ENCODE assay signal across 11 mouse cellular contexts in the genomic region with DNA sequence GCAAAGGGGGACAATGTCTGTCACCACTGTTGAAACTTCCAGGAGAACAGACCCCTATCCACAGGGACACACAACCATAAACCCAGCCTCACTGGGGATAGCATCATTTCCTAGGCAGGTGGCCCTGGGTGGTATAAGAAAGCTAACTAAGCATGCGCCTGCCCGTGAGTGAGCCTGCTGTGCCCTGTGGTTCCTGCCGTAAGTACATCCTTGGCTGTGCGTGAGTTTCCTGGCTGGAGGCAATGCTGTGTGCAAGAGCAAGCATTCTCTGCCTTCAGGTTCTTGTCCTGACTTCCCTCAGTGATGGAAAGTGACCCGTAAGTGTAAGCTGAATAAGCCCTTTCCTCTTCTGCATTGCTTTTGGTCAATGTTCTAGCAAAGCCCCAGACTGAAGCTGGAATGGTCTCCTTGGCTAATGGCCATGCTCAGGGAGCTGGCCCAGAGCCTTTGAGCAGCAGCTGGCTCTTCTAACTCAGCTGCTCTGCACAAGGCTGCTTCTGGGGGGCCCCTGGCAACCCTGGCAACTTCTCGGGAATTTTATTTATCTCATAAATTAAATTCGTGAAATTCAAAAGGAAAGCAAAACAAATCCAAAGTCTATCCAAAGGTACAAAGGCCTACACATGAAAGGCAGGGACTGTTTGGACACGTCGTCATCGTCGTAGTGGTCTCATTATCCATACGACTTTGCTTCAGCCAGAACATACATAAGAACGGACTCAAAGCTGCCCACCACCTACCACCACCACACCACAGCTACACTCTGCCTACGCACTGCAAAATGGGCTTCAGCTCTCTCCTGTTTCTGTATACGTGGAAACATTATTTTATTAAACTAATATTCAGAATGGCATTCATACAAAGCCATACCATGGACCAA. TPM values are rescaled to one million over a fixed set of nuclear protein-coding genes. Genes with fewer than 3 reads are reported as not detected.
A peak's percentile ranks its signal among the peaks of the same experiment; 100 is the strongest.
DNase-seq lines count a peak whose midpoint lies in the region; ATAC-seq and TF ChIP-seq lines count a peak whose summit lies in the region.
"Had no signal": no experiment of that assay in that cellular context is flagged by ENCODE, and none has a peak within 500 bp of the region (broad histone marks: within the 10 kb centered on the region; RNA-seq: fewer than 3 reads in every experiment).

No protein-coding gene starts in this region.

- peaks cover 15% of the 10 kb centered on the region for H3K4me1 ChIP-seq in forebrain, embryonic 14.5 days (ENCODE audit: control insufficient read depth, insufficient read depth, low read length)
- peaks cover 4% of the 10 kb centered on the region; the same call in 1 of the 2 replicates for H3K4me1 ChIP-seq in forebrain, embryonic 11.5 days (replicated peaks; ENCODE audit: control insufficient read depth, insufficient read depth, low read length)
- peaks cover 1% of the 10 kb centered on the region; the same call in 1 of the 2 replicates for H3K4me1 ChIP-seq in liver, adult 2 months (ENCODE audit: control insufficient read depth, insufficient read depth, low read length)
- no peaks in the 10 kb centered on the region for H3K4me1 ChIP-seq in liver, embryonic 11.5 days (replicated peaks; ENCODE audit: control insufficient read depth, insufficient read depth, low read length)
- H3K4me1 ChIP-seq in neural tube, embryonic 14.5 days (ENCODE audit: control insufficient read depth, insufficient read depth, low read length), result peaks cover 2% of the 10 kb centered on the region

- DNase-seq in forebrain, embryonic 14.5 days (ENCODE audit: low spot score), result peak; percentile 77
- no peak for DNase-seq in forebrain, embryonic 11.5 days (ENCODE audit: low spot score)
- DNase-seq in liver, adult 2 months (ENCODE audit: extremely low read depth, low read depth, low spot score), result peak; percentile 25
- no peak for DNase-seq in liver, embryonic 11.5 days (ENCODE audit: low spot score)
- peak; percentile 73 for DNase-seq in kidney, postnatal 10 days
- DNase-seq in urinary bladder, postnatal 36 days (ENCODE audit: low spot score in 2 of 2), result no peak
- DNase-seq in adrenal gland, postnatal 36 days, result no peak
- DNase-seq: cerebellum, adult 2 months; right cerebral cortex, postnatal 25 days had no signal

- H3K9me3 ChIP-seq in forebrain, embryonic 14.5 days (replicated peaks; ENCODE audit: control insufficient read depth, low read length), result no peaks in the 10 kb centered on the region
- H3K9me3 ChIP-seq in forebrain, embryonic 11.5 days (ENCODE audit: control insufficient read depth, low read length), result no peaks in the 10 kb centered on the region
- no peaks in the 10 kb centered on the region for H3K9me3 ChIP-seq in liver, embryonic 11.5 days (ENCODE audit: control insufficient read depth, low read length)
- no peaks in the 10 kb centered on the region for H3K9me3 ChIP-seq in neural tube, embryonic 14.5 days (ENCODE audit: control insufficient read depth, low read length)
- H3K9me3 ChIP-seq: megakaryocyte, embryonic 14.5 days had no signal

- no peak overlapping the region for H3K27ac ChIP-seq in forebrain, embryonic 14.5 days (ENCODE audit: low read depth, low read length)
- no peak overlapping the region for H3K27ac ChIP-seq in forebrain, embryonic 11.5 days (ENCODE audit: low read depth, low read length)
- no peak overlapping the region for H3K27ac ChIP-seq in liver, adult 2 months (replicated peaks; ENCODE audit: insufficient read depth, low read depth, low read length)
- no peak overlapping the region for H3K27ac ChIP-seq in liver, embryonic 11.5 days (ENCODE audit: low read depth, low read length)
- H3K27ac ChIP-seq in neural tube, embryonic 14.5 days (ENCODE audit: low read depth, low read length), result peak overlapping the region; percentile 39

- no peak overlapping the region for H3K4me3 ChIP-seq in forebrain, embryonic 14.5 days (ENCODE audit: low read depth, low read length)
- no peak overlapping the region for H3K4me3 ChIP-seq in forebrain, embryonic 11.5 days (ENCODE audit: low read depth, low read length)
- H3K4me3 ChIP-seq in liver, adult 2 months (ENCODE audit: insufficient read depth, low read depth, low read length), result no peak overlapping the region
- H3K4me3 ChIP-seq in liver, embryonic 11.5 days (ENCODE audit: low read depth, low read length), result no peak overlapping the region
- no peak overlapping the region for H3K4me3 ChIP-seq in neural tube, embryonic 14.5 days (ENCODE audit: low read depth, low read length)
- H3K4me3 ChIP-seq: megakaryocyte, embryonic 14.5 days had no signal

- no peaks in the 10 kb centered on the region for H3K79me2 ChIP-seq in liver, adult 2 months (ENCODE audit: control insufficient read depth, insufficient read depth, low read length)

- TF ChIP-seq POLR2A in liver, adult 2 months (IDR thresholded peaks at IDR 0.05; ENCODE audit: extremely low read depth, insufficient read depth, low read length), result no peak

- no peak overlapping the region for H3K9ac ChIP-seq in forebrain, embryonic 14.5 days (ENCODE audit: low read length)
- H3K9ac ChIP-seq in forebrain, embryonic 11.5 days (ENCODE audit: low read length), result no peak overlapping the region
- no peak overlapping the region for H3K9ac ChIP-seq in liver, adult 2 months (ENCODE audit: low read depth, low read length)
- H3K9ac ChIP-seq in liver, embryonic 11.5 days (ENCODE audit: low read depth, low read length), result no peak overlapping the region
- no peak overlapping the region for H3K9ac ChIP-seq in neural tube, embryonic 14.5 days (replicated peaks; ENCODE audit: low read depth, low read length)

- TF ChIP-seq CTCF in liver, adult 2 months (IDR thresholded peaks at IDR 0.05; ENCODE audit: low read depth, low read length), result no peak

- H3K4me2 ChIP-seq in forebrain, embryonic 14.5 days (ENCODE audit: low read length), result no peak overlapping the region
- H3K4me2 ChIP-seq in forebrain, embryonic 11.5 days (ENCODE audit: low read depth, low read length, severe bottlenecking), result no peak overlapping the region
- no peak overlapping the region for H3K4me2 ChIP-seq in liver, embryonic 11.5 days
- H3K4me2 ChIP-seq in neural tube, embryonic 14.5 days (ENCODE audit: low read depth, low read length), result no peak overlapping the region

- ATAC-seq in forebrain, embryonic 14.5 days, result peak; percentile 75
- ATAC-seq in forebrain, embryonic 11.5 days (replicated peaks; ENCODE audit: low FRiP score), result no peak
- ATAC-seq in liver, embryonic 11.5 days (replicated peaks; ENCODE audit: low FRiP score), result no peak
- peak; percentile 64 for ATAC-seq in neural tube, embryonic 14.5 days (ENCODE audit: low read depth)

- 39% methylated on average over 15 of the region's 15 CpGs for WGBS in forebrain, embryonic 14.5 days
- WGBS in forebrain, embryonic 11.5 days, result 68% methylated on average over 15 of the region's 15 CpGs
- WGBS in liver, adult 2 months, result 58% methylated on average over 15 of the region's 15 CpGs
- 81% methylated on average over 15 of the region's 15 CpGs for WGBS in liver, embryonic 11.5 days
- WGBS in neural tube, embryonic 14.5 days, result 45% methylated on average over 15 of the region's 15 CpGs

- H3K36me3 ChIP-seq in forebrain, embryonic 14.5 days (ENCODE audit: control insufficient read depth, insufficient read depth, low read length), result no peaks in the 10 kb centered on the region
- no peaks in the 10 kb centered on the region for H3K36me3 ChIP-seq in forebrain, embryonic 11.5 days (ENCODE audit: control insufficient read depth, insufficient read depth, low read length)
- no peaks in the 10 kb centered on the region for H3K36me3 ChIP-seq in liver, adult 2 months (ENCODE audit: control insufficient read depth, insufficient read depth, low read length)
- H3K36me3 ChIP-seq in liver, embryonic 11.5 days (ENCODE audit: control insufficient read depth, insufficient read depth, low read length), result no peaks in the 10 kb centered on the region
- no peaks in the 10 kb centered on the region for H3K36me3 ChIP-seq in neural tube, embryonic 14.5 days (ENCODE audit: control insufficient read depth, insufficient read depth, low read length)

- H3K27me3 ChIP-seq in forebrain, embryonic 14.5 days (replicated peaks; ENCODE audit: control insufficient read depth, insufficient read depth, low read length), result 0 out of 2 replicates have a peak, but pooled peaks cover 3% of the 10 kb centered on the region
- H3K27me3 ChIP-seq in forebrain, embryonic 11.5 days (ENCODE audit: control insufficient read depth, insufficient read depth, low read length), result no peaks in the 10 kb centered on the region
- no peaks in the 10 kb centered on the region for H3K27me3 ChIP-seq in liver, adult 2 months (ENCODE audit: control insufficient read depth, insufficient read depth, low read length)
- H3K27me3 ChIP-seq in liver, embryonic 11.5 days (replicated peaks; ENCODE audit: control insufficient read depth, insufficient read depth, low read length), result no peaks in the 10 kb centered on the region
- H3K27me3 ChIP-seq in neural tube, embryonic 14.5 days (ENCODE audit: control insufficient read depth, insufficient read depth, low read length), result no peaks in the 10 kb centered on the region

RNA-seq across cellular contexts. Expression of a gene that starts 50.7 kb away (rescaled TPM):
- 0.20 and 0.42 TPM in 2 replicates for polyA plus RNA-seq in forebrain, embryonic 14.5 days (2014; fragmentation: Nextera tagmentation; extraction: Ambion mirVana)
- 0.92 and 1.2 TPM in 2 replicates for polyA plus RNA-seq in forebrain, embryonic 11.5 days (2014; fragmentation: Nextera tagmentation; extraction: Ambion mirVana)
- total RNA-seq in liver, adult 2 months (2014; rRNA removed), result under 0.01 and 0.09 TPM in 2 replicates
- 0.07 TPM in 1 of 2 replicates, not detected in the other for polyA plus RNA-seq in liver, adult 2 months (2012; rRNA removed)
- 0.11 and 0.14 TPM in 2 replicates for polyA plus RNA-seq in liver, embryonic 11.5 days (2014; fragmentation: Nextera tagmentation; extraction: Ambion mirVana)
- polyA plus RNA-seq in neural tube, embryonic 14.5 days (2014; fragmentation: Nextera tagmentation; extraction: Ambion mirVana), result 0.12 TPM in 1 of 2 replicates, not detected in the other
- total RNA-seq in adrenal gland, postnatal 36 days (2021), result under 1 TPM in 1 of 2 experiments, not detected in 1; 0.89 TPM

Comparison
In these comparisons a context has a peak if more than half of its experiments do, and no peak if none do; other contexts are left out.
1. ATAC-seq: peak in forebrain, embryonic 14.5 days (single experiment) and neural tube, embryonic 14.5 days (single experiment); none in forebrain, embryonic 11.5 days (single experiment) and liver, embryonic 11.5 days (single experiment).
2. DNase-seq: peak in forebrain, embryonic 14.5 days (single experiment), liver, adult 2 months (single experiment) and kidney, postnatal 10 days (single experiment); none in forebrain, embryonic 11.5 days (single experiment), liver, embryonic 11.5 days (single experiment), urinary bladder, postnatal 36 days (0 of 2) and adrenal gland, postnatal 36 days (0 of 2).